Mouse (Mus musculus): ENCODE results near the gene Adm.

Adm gene

GRCm38 (mm10) chr7:110658378-110658928 is 31.0 kb downstream of the Adm start:
- 69% methylated on average over 3 of the region's 3 CpGs for WGBS

- 52% methylated on average over 5 of the region's 5 CpGs for WGBS
Observed at GRCm38 (mm10) chr7:110666537-110666936, 39.1 kb downstream of the Adm start.

DNA sequence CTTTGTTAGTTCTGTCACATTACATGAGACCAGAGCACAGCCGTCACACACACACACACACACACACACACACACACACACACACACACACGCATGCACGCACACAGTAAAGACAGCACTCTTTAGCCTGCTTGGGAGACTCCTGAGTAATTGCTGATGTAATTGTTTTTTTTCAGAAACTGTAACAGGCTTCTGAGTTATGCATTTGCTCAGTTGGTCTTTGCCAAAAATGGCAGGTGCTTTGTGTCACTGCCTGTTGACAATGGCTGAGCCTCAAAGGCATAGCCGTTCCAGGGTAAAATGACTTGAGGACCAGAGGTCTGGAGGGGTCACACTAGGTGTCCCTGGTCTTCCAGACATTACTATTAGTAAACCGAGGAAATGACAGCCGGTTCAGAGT is 40.8 kb downstream of the Adm start:
- WGBS, result 51% methylated on average over 6 of the region's 6 CpGs

- 52% methylated on average over 5 of the region's 5 CpGs for WGBS
Observed at GRCm38 (mm10) chr7:110668756-110669155, 41.3 kb downstream of the Adm start.

GRCm38 (mm10) chr7:110671121-110671680 is 43.7 kb downstream of the Adm start:
- WGBS, result 64% methylated on average over 6 of the region's 6 CpGs

All from cerebral cortex, adult 2 months (tissue).